Mouse (Mus musculus) lung, postnatal 25 days (tissue): ENCODE measurements at regions not wholly inside any gene's neighbourhood (a gene's known extent, or its start where the extent isn't known, plus 50 kb on each side); places are given as distances from the start of the nearest gene placed in this dataset.
"Not testable (repeated sequence)": the region's sequence is repeated elsewhere in the genome, so short reads cannot be mapped to it uniquely, and the experiment has no call there.

Experiments used
- DNase-seq: peaks from one replicate; pipeline ENCODE4 v3.0.0; 2022; ENCODE audit warnings: low spot score

- no peak for DNase-seq
These were observed 78.1 kb upstream of the Ehbp1 start for GRCm38 (mm10) chr11:22420003-22420723.

GRCm38 (mm10) chr11:22421762-22422161 lies 79.7 kb upstream of the Ehbp1 start:
- no peak for DNase-seq

- DNase-seq, result peak; percentile 82
These were observed 74.6 kb upstream of the Tmem17 start for GRCm38 (mm10) chr11:22437140-22437850.

GRCm38 (mm10) chr11:22437851-22438215 lies 74.1 kb upstream of the Tmem17 start:
- no peak for DNase-seq

GRCm38 (mm10) chr11:22438441-22439066 lies 73.3 kb upstream of the Tmem17 start:
- DNase-seq, result peak; percentile 19

- peak; percentile 26 for DNase-seq
These were observed 71.4 kb upstream of the Tmem17 start for GRCm38 (mm10) chr11:22440521-22440920.

- DNase-seq, result no peak
These were observed 58.7 kb upstream of the Tmem17 start for GRCm38 (mm10) chr11:22453161-22453560.

GRCm38 (mm10) chr11:22456286-22456685 lies 55.6 kb upstream of the Tmem17 start:
- no peak for DNase-seq

- no peak for DNase-seq
These were observed 54.7 kb upstream of the Tmem17 start for GRCm38 (mm10) chr11:22457220-22457619.

- peak; percentile 3 for DNase-seq
These were observed 52.8 kb upstream of the Tmem17 start for GRCm38 (mm10) chr11:22458951-22459703.

GRCm38 (mm10) chr11:22461019-22461735 lies 50.7 kb upstream of the Tmem17 start:
- DNase-seq, result not testable (repeated sequence)
